Mouse (Mus musculus): ENCODE data around the gene Ttc23. TPM values are rescaled to one million over a fixed set of nuclear protein-coding genes. Genes with fewer than 3 reads are reported as not detected.

The Ttc23 gene
- total RNA-seq (2023): 1.6 to 3.9 TPM (median 2.2 TPM) in 4 replicates

GRCm38 (mm10) chr7:67647277-67647676 lies at the start of gene Ttc23:
Gene Ttc23, plus strand, starts transcription at chr7:67647410.

GRCm38 (mm10) chr7:67644833-67645680 lies 2.2 kb upstream of the Ttc23 start, which contains the start of gene Lrrc28:
Gene Lrrc28, minus strand, starts transcription at chr7:67645268.

GRCm38 (mm10) chr7:67759629-67759995 lies 112.4 kb downstream of the Ttc23 start, which contains the start of gene Synm:
Gene Synm, minus strand, starts transcription at chr7:67759742.

Other genes with a start within 250 kb of the Ttc23 start
- 20.6 to 26.6 TPM (median 21.7 TPM) in 4 replicates for gene Lrrc28, start 2.1 kb upstream of the Ttc23 start, total RNA-seq (2023)
- gene Synm, start 112.3 kb downstream of the Ttc23 start, total RNA-seq (2023): not detected in 4 replicates

Measured in B cell, adult 62 days (primary cell).